Mouse (Mus musculus) G1E (cell line): ENCODE results near the gene C1qb. TPM values are rescaled to one million over a fixed set of nuclear protein-coding genes. Genes with fewer than 3 reads are reported as not detected.

Source experiments
- ATAC-seq: 2 replicates; pipeline ENCODE4 v1.8.0; 2016; ENCODE audit warnings: mild to moderate bottlenecking; ENCODE audit not compliant: insufficient number of reproducible peaks, poor library complexity, low FRiP score, severe bottlenecking; ENCODE audit errors: extremely low read depth
- DNase-seq: peaks from one replicate; pipeline ENCODE4 v3.0.0; 2012; ENCODE audit warnings: low spot score
- H3K27me3 ChIP-seq: 2 replicates; pipeline ENCODE4 v1.6.1; 2012; ENCODE audit warnings: mild to moderate bottlenecking, low read length, inconsistent platforms; ENCODE audit not compliant: insufficient read depth
- H3K36me3 ChIP-seq: replicated peaks from 2 replicates; pipeline ENCODE3; 2012; ENCODE audit warnings: mild to moderate bottlenecking, inconsistent platforms
- H3K4me1 ChIP-seq: 2 replicates; pipeline ENCODE4 v1.6.1; 2012; ENCODE audit warnings: low read depth, low read length, inconsistent platforms, mixed read lengths; ENCODE audit not compliant: insufficient read depth
- H3K4me3 ChIP-seq: 2 replicates; pipeline ENCODE4 v1.5.1; 2012; ENCODE audit warnings: low read depth, mild to moderate bottlenecking, inconsistent platforms, low read length, moderate library complexity, mixed read lengths
- H3K9me3 ChIP-seq: replicated peaks from 2 replicates; pipeline ENCODE4 v1.6.1; 2012; ENCODE audit warnings: inconsistent platforms
- CTCF ChIP-seq: IDR thresholded peaks from 2 replicates; pipeline ENCODE4 v1.5.1; 2012; ENCODE audit warnings: low read depth, low read length, inconsistent platforms, mixed read lengths
- GATA1 ChIP-seq: IDR thresholded peaks from 2 replicates; pipeline ENCODE4 v1.6.1; 2012; ENCODE audit warnings: borderline replicate concordance, low read length, inconsistent platforms, mixed read lengths
- GATA2 ChIP-seq: IDR thresholded peaks from 2 replicates; pipeline ENCODE4 v1.6.1; 2012; ENCODE audit warnings: low read depth, low read length, inconsistent platforms, borderline replicate concordance
- POLR2AphosphoS5 ChIP-seq: IDR thresholded peaks from 2 replicates; pipeline ENCODE4 v1.6.1; 2012; ENCODE audit warnings: low read depth, low read length, inconsistent platforms; ENCODE audit not compliant: insufficient replicate concordance
- TAL1 ChIP-seq: conservative IDR thresholded peaks from 2 replicates; pipeline ENCODE4 v1.6.1; 2012; ENCODE audit warnings: low read depth, low read length, inconsistent platforms, mixed read lengths
- polyA plus RNA-seq: library from polyadenylated mRNA; stranded (reverse); fragments of >175 nt; gene quantifications from 2 replicates; pipeline ENCODE4 v1.2.3, GENCODE M21; 2012
- total RNA-seq, 2 experiments: library from RNA; stranded (forward) in 1 of 2; stranded (reverse) in 1 of 2; fragments of 200-1000 nt in 1 of 2; fragments of >200 nt in 1 of 2; fragmentation: Nextera tagmentation in 1 of 2; gene quantifications; 2 replicates each; pipeline ENCODE4 v1.2.3; 2014 to 2017

Gene C1qb
- not detected in 2 replicates for total RNA-seq (2014; fragmentation: Nextera tagmentation)
- 0.16 TPM in 1 of 2 replicates, not detected in the other for total RNA-seq (2017)
- 0.09 TPM in 1 of 2 replicates, not detected in the other for polyA plus RNA-seq

- ATAC-seq (no peak), DNase-seq (no peak)
- Histone ChIP-seq H3K4me1 (no peaks in the 10 kb centered on the region), H3K27me3 (peaks cover 4% of the 10 kb centered on the region; the same call in 1 of the 2 replicates), H3K4me3 (no peak within 1 kb of the TSS), H3K9me3 (no peaks in the 10 kb centered on the region), H3K36me3 (no peaks in the 10 kb centered on the region)
- no peak for TF ChIP-seq TAL1
- no peak for TF ChIP-seq CTCF
- no peak for TF ChIP-seq GATA1
- no peak for TF ChIP-seq POLR2AphosphoS5
- no peak for TF ChIP-seq GATA2
These were observed at the start of gene C1qb for GRCm38 (mm10) chr4:136886101-136886500. Gene C1qb, minus strand, starts transcription at chr4:136886187.

- TF ChIP-seq TAL1 (no peak), GATA1 (no peak), GATA2 (no peak), CTCF (no peak), POLR2AphosphoS5 (no peak)
- Histone ChIP-seq H3K27me3 (peaks cover 8% of the 10 kb centered on the region), H3K4me3 (no peak overlapping the region), H3K4me1 (peaks cover 15% of the 10 kb centered on the region), H3K36me3 (no peaks in the 10 kb centered on the region), H3K9me3 (no peaks in the 10 kb centered on the region)
- ATAC-seq (no peak), DNase-seq (no peak)
These were observed 49.0 kb upstream of the C1qb start for GRCm38 (mm10) chr4:136934746-136935613.

GRCm38 (mm10) chr4:136930474-136930873 lies 44.5 kb upstream of the C1qb start:
- Histone ChIP-seq H3K4me3 (no peak overlapping the region), H3K9me3 (no peaks in the 10 kb centered on the region), H3K4me1 (peaks cover 15% of the 10 kb centered on the region), H3K27me3 (peaks cover 5% of the 10 kb centered on the region), H3K36me3 (no peaks in the 10 kb centered on the region)
- DNase-seq (no peak), ATAC-seq (no peak)
- TF ChIP-seq TAL1: no peak
- TF ChIP-seq GATA2: no peak
- TF ChIP-seq POLR2AphosphoS5: no peak
- no peak for TF ChIP-seq CTCF
- TF ChIP-seq GATA1: no peak

GRCm38 (mm10) chr4:136928928-136929327 lies 42.9 kb upstream of the C1qb start:
- H3K36me3 ChIP-seq: no peaks in the 10 kb centered on the region
- DNase-seq (peak; percentile 24), ATAC-seq (no peak)
- no peaks in the 10 kb centered on the region for H3K9me3 ChIP-seq
- peaks cover 8% of the 10 kb centered on the region for H3K4me1 ChIP-seq
- H3K4me3 ChIP-seq: no peak overlapping the region
- H3K27me3 ChIP-seq: peaks cover 5% of the 10 kb centered on the region
- no peak for TF ChIP-seq GATA2

GRCm38 (mm10) chr4:136925804-136926203 lies 39.8 kb upstream of the C1qb start:
- DNase-seq (no peak), ATAC-seq (no peak)
- no peaks in the 10 kb centered on the region for H3K36me3 ChIP-seq
- no peaks in the 10 kb centered on the region for H3K9me3 ChIP-seq
- no peak overlapping the region for H3K4me3 ChIP-seq
- TF ChIP-seq GATA1: no peak
- TF ChIP-seq TAL1: no peak
- no peak for TF ChIP-seq GATA2
- TF ChIP-seq CTCF: no peak
- no peak for TF ChIP-seq POLR2AphosphoS5
- peaks cover 8% of the 10 kb centered on the region for H3K4me1 ChIP-seq
- no peaks in the 10 kb centered on the region for H3K27me3 ChIP-seq

- no peaks in the 10 kb centered on the region for H3K4me1 ChIP-seq
- TF ChIP-seq POLR2AphosphoS5: no peak
- no peak for TF ChIP-seq CTCF
- no peak for TF ChIP-seq GATA2
- no peak for TF ChIP-seq TAL1
- no peak for TF ChIP-seq GATA1
- peak; percentile 47 for DNase-seq
- no peaks in the 10 kb centered on the region for H3K36me3 ChIP-seq
- H3K27me3 ChIP-seq: no peaks in the 10 kb centered on the region
- H3K9me3 ChIP-seq: no peaks in the 10 kb centered on the region
- ATAC-seq: no peak
- H3K4me3 ChIP-seq: no peak overlapping the region
These were observed 38.5 kb upstream of the C1qb start for GRCm38 (mm10) chr4:136924529-136924928.
